Mouse (Mus musculus) liver, adult 2 months (tissue): ENCODE data around the gene Ndc1. TPM values are rescaled to one million over a fixed set of nuclear protein-coding genes. Genes with fewer than 3 reads are reported as not detected.

Experiments used
- DNase-seq: peaks from one replicate; pipeline ENCODE4 v3.0.0-alpha.2; 2011; ENCODE audit warnings: low read depth, low spot score; ENCODE audit errors: extremely low read depth
- H3K27ac ChIP-seq: fragments of 200-500 bp; replicated peaks from 2 replicates; pipeline ENCODE4 v1.5.1; 2012; ENCODE audit warnings: low read depth, mild to moderate bottlenecking, control low read depth, inconsistent platforms, low read length; ENCODE audit not compliant: insufficient read depth
- H3K27me3 ChIP-seq: fragments of 200-500 bp; 2 replicates; pipeline ENCODE4 v1.6.1; 2012; ENCODE audit warnings: mild to moderate bottlenecking, moderate library complexity, low read length, inconsistent platforms; ENCODE audit not compliant: control insufficient read depth, insufficient read depth
- H3K36me3 ChIP-seq: fragments of 200-500 bp; 2 replicates; pipeline ENCODE4 v1.6.1; 2012; ENCODE audit warnings: low read length, inconsistent platforms; ENCODE audit not compliant: control insufficient read depth, insufficient read depth
- H3K4me1 ChIP-seq: fragments of 200-500 bp; 2 replicates; pipeline ENCODE4 v1.6.1; 2011; ENCODE audit warnings: low read length; ENCODE audit not compliant: control insufficient read depth, insufficient read depth
- H3K4me3 ChIP-seq: fragments of 200-500 bp; 2 replicates; pipeline ENCODE4 v1.5.1; 2011; ENCODE audit warnings: low read depth, mild to moderate bottlenecking, control low read depth, low read length, moderate library complexity; ENCODE audit not compliant: insufficient read depth
- H3K79me2 ChIP-seq: fragments of 200-500 bp; 2 replicates; pipeline ENCODE4 v1.6.1; 2012; ENCODE audit warnings: inconsistent platforms, mild to moderate bottlenecking, low read length, moderate library complexity; ENCODE audit not compliant: control insufficient read depth, insufficient read depth
- H3K9ac ChIP-seq: fragments of 200-500 bp; 2 replicates; pipeline ENCODE4 v1.6.1; 2012; ENCODE audit warnings: low read depth, mild to moderate bottlenecking, control low read depth, inconsistent platforms, low read length
- CTCF ChIP-seq: fragments of 200-500 bp; IDR thresholded peaks from 2 replicates; pipeline ENCODE4 v1.5.1; 2011; ENCODE audit warnings: low read depth, low read length, control low read depth
- POLR2A ChIP-seq: fragments of 200-500 bp; IDR thresholded peaks from 2 replicates; pipeline ENCODE4 v1.6.1; 2011; ENCODE audit warnings: low read length, control low read depth; ENCODE audit not compliant: insufficient read depth; ENCODE audit errors: extremely low read depth
- WGBS: fragments of 180-500 bp; shearing (Covaris S2); methylation state at CpG from one replicate; pipeline ENCODE4 v1.1.7; 2018; 5-methylcytosine and 5-hydroxymethylcytosine counted together
- polyA plus RNA-seq: library from polyadenylated mRNA; depleted of rRNA; stranded (reverse); fragments of >200 nt; gene quantifications from 2 replicates; pipeline ENCODE4 v1.2.3, GENCODE M21; 2012
- total RNA-seq: library from RNA; depleted of rRNA; stranded (reverse); fragments of >200 nt; gene quantifications from 2 replicates; pipeline ENCODE4 v1.2.3, GENCODE M21; 2014

Gene Ndc1
- total and polyA plus RNA-seq, 2 experiments: 5.3 to 7.0 TPM

GRCm38 (mm10) chr4:107436476-107436875 lies 68.9 kb downstream of the Ndc1 start:
- Histone ChIP-seq H3K36me3 (no peaks in the 10 kb centered on the region), H3K79me2 (no peaks in the 10 kb centered on the region), H3K4me1 (0 out of 2 replicates have a peak, but pooled peaks cover 4% of the 10 kb centered on the region), H3K9ac (no peak overlapping the region), H3K27me3 (peaks cover 19% of the 10 kb centered on the region), H3K27ac (no peak overlapping the region), H3K4me3 (no peak overlapping the region)
- peak; percentile 16 for DNase-seq
- TF ChIP-seq CTCF (no peak), POLR2A (no peak)
- 47% methylated on average over 7 of the region's 7 CpGs for WGBS

DNA sequence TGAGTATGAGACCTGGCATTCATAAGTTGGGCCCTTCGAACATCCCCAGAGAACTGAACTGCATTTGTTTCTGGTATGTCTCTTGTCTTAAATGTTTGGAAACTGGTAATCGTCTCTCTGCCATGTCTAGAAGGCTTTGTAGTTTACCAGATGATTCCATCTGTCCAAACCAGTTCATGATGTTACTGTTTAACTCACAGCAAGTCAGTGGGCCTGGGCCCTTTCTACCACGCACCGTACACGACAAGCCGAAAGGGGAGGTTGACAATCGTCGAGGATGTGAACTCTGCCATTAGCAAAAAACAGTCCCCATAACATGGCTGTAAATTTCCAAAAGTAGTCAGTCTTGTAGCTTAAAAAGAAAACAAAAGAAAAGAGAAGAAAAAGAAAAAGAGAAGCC lies 71.2 kb downstream of the Ndc1 start:
- 86% methylated on average over 8 of the region's 8 CpGs for WGBS
- DNase-seq: no peak
- H3K27me3 ChIP-seq: peaks cover 19% of the 10 kb centered on the region
- H3K4me3 ChIP-seq: no peak overlapping the region
- H3K9ac ChIP-seq: no peak overlapping the region
- H3K27ac ChIP-seq: no peak overlapping the region
- TF ChIP-seq POLR2A (no peak), CTCF (no peak)
- H3K4me1 ChIP-seq: 0 out of 2 replicates have a peak, but pooled peaks cover 4% of the 10 kb centered on the region
- H3K79me2 ChIP-seq: no peaks in the 10 kb centered on the region
- H3K36me3 ChIP-seq: no peaks in the 10 kb centered on the region

DNA sequence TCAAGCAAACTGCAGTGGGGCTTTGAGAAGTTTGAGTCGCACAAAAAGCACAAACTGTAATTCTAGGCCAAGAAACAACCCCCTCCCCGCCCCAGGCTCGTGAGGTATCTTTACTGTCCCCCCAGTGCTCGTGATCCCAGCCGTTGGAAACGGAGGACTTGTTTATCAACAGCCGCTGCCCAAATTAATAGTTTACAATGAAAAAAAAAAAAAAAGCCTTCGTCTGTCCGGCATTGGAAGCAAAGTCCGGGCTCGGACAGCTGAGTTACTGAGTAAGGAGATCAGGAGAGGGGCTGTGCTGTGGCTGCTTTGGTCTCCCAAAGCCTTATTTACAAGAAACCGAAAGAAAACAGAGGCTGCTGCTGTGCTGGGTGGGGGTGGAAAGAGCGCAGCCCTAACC lies 72.7 kb downstream of the Ndc1 start:
- no peak overlapping the region for H3K4me3 ChIP-seq
- no peak overlapping the region for H3K9ac ChIP-seq
- H3K27ac ChIP-seq: no peak overlapping the region
- no peak for TF ChIP-seq POLR2A
- no peak for TF ChIP-seq CTCF
- H3K79me2 ChIP-seq: no peaks in the 10 kb centered on the region
- no peak for DNase-seq
- 18% methylated on average over 13 of the region's 13 CpGs for WGBS
- peaks cover 6% of the 10 kb centered on the region for H3K27me3 ChIP-seq
- no peaks in the 10 kb centered on the region for H3K4me1 ChIP-seq
- H3K36me3 ChIP-seq: no peaks in the 10 kb centered on the region

GRCm38 (mm10) chr4:107442288-107442687 lies 74.7 kb downstream of the Ndc1 start:
- Histone ChIP-seq H3K27me3 (peaks cover 3% of the 10 kb centered on the region; the same call in 1 of the 2 replicates), H3K27ac (no peak overlapping the region), H3K79me2 (no peaks in the 10 kb centered on the region), H3K4me1 (no peaks in the 10 kb centered on the region), H3K36me3 (no peaks in the 10 kb centered on the region), H3K9ac (no peak overlapping the region), H3K4me3 (no peak overlapping the region)
- no peak for DNase-seq
- 70% methylated on average over 11 of the region's 11 CpGs for WGBS
- TF ChIP-seq CTCF (no peak), POLR2A (no peak)

DNA sequence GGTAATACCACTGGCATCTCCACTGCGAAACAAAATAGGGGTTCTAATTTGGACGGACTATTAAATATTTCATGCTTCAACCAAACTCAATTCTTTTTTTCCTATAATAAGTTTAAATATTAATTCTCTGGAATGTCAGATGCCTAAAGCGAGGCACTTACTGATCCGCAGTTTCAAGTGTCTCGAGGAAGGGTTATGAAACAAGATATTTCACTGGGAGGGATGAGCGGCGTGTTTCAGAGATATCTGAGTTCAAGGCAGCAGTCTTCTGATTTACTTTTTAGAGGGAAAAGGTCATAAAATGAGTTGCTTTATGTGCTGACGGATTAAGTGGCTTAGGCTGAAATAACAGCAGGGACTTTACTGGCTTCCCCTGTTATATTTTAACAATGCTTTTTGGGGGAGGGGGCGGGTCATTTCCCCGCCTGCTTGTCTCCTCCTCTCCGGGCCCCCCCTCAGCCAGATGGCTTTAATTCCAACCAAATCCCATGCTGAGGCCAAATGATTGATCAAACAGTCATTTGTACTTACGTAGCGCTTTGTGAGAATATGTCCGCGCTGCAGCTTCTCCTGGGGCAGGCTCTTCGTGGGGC lies 75.4 kb downstream of the Ndc1 start:
- DNase-seq: no peak
- 70% methylated on average over 16 of the region's 16 CpGs for WGBS

GRCm38 (mm10) chr4:107443621-107444020 lies 76.0 kb downstream of the Ndc1 start:
- Histone ChIP-seq H3K27ac (no peak overlapping the region), H3K79me2 (no peaks in the 10 kb centered on the region), H3K4me1 (no peaks in the 10 kb centered on the region), H3K27me3 (peaks cover 3% of the 10 kb centered on the region; the same call in 1 of the 2 replicates), H3K4me3 (no peak overlapping the region), H3K9ac (no peak overlapping the region), H3K36me3 (no peaks in the 10 kb centered on the region)
- WGBS: 76% methylated on average over 11 of the region's 11 CpGs
- TF ChIP-seq POLR2A (no peak), CTCF (no peak)
- DNase-seq: no peak

More for the DNA sequence above, 75.4 kb downstream of the Ndc1 start:
- Histone ChIP-seq H3K36me3 (no peaks in the 10 kb centered on the region), H3K9ac (no peak overlapping the region), H3K4me3 (no peak overlapping the region), H3K27me3 (peaks cover 3% of the 10 kb centered on the region; the same call in 1 of the 2 replicates), H3K79me2 (no peaks in the 10 kb centered on the region), H3K27ac (no peak overlapping the region), H3K4me1 (no peaks in the 10 kb centered on the region)
- TF ChIP-seq POLR2A: no peak
- no peak for TF ChIP-seq CTCF
